Mouse (Mus musculus): ENCODE data around the gene Nufip2. TPM values are rescaled to one million over a fixed set of nuclear protein-coding genes. Genes with fewer than 3 reads are reported as not detected.

Nufip2 gene
- polyA plus RNA-seq, 1 experiment from 2014 or later, result 5.9 TPM

- no peak overlapping the region for H3K4me2 ChIP-seq (replicated peaks)
- peaks cover 52% of the 10 kb centered on the region for H3K36me3 ChIP-seq (replicated peaks; ENCODE audit: control insufficient read depth, insufficient read depth)
- H3K9ac ChIP-seq, result no peak overlapping the region
- DNase-seq (ENCODE audit: low spot score) (no peak), ATAC-seq (ENCODE audit: low FRiP score) (no peak)
- peaks cover 9% of the 10 kb centered on the region for H3K4me1 ChIP-seq (replicated peaks; ENCODE audit: control insufficient read depth, insufficient read depth, low read length)
- no peaks in the 10 kb centered on the region for H3K27me3 ChIP-seq (ENCODE audit: control insufficient read depth, insufficient read depth, low read length)
- WGBS, result 99% methylated on average over 3 of the region's 3 CpGs
- no peak overlapping the region for H3K4me3 ChIP-seq (replicated peaks; ENCODE audit: low read length)
- no peaks in the 10 kb centered on the region for H3K9me3 ChIP-seq (ENCODE audit: control insufficient read depth, low read length)
- H3K27ac ChIP-seq, result no peak overlapping the region
Measured at GRCm38 (mm10) chr11:77693026-77693425, 7.1 kb downstream of the Nufip2 start.

GRCm38 (mm10) chr11:77697232-77697631 lies 11.3 kb downstream of the Nufip2 start:
- Histone ChIP-seq H3K36me3 (replicated peaks; ENCODE audit: control insufficient read depth, insufficient read depth) (peaks cover 50% of the 10 kb centered on the region), H3K27me3 (ENCODE audit: control insufficient read depth, insufficient read depth, low read length) (no peaks in the 10 kb centered on the region), H3K4me1 (replicated peaks; ENCODE audit: control insufficient read depth, insufficient read depth, low read length) (no peaks in the 10 kb centered on the region; the same call in 1 of the 2 replicates), H3K9me3 (ENCODE audit: control insufficient read depth, low read length) (no peaks in the 10 kb centered on the region), H3K9ac (no peak overlapping the region), H3K27ac (no peak overlapping the region), H3K4me3 (replicated peaks; ENCODE audit: low read length) (no peak overlapping the region), H3K4me2 (replicated peaks) (no peak overlapping the region)
- ATAC-seq (ENCODE audit: low FRiP score), result no peak
- DNase-seq (ENCODE audit: low spot score), result no peak
- WGBS, result 69% methylated on average over 2 of the region's 2 CpGs

GRCm38 (mm10) chr11:77705920-77706319 lies 20.0 kb downstream of the Nufip2 start:
- Histone ChIP-seq H3K4me1 (replicated peaks; ENCODE audit: control insufficient read depth, insufficient read depth, low read length) (no peaks in the 10 kb centered on the region), H3K36me3 (replicated peaks; ENCODE audit: control insufficient read depth, insufficient read depth) (peaks cover 14% of the 10 kb centered on the region; the same call in 1 of the 2 replicates), H3K27ac (no peak overlapping the region), H3K9me3 (ENCODE audit: control insufficient read depth, low read length) (no peaks in the 10 kb centered on the region), H3K9ac (no peak overlapping the region), H3K4me2 (replicated peaks) (no peak overlapping the region), H3K27me3 (ENCODE audit: control insufficient read depth, insufficient read depth, low read length) (no peaks in the 10 kb centered on the region), H3K4me3 (replicated peaks; ENCODE audit: low read length) (no peak overlapping the region)
- ATAC-seq (ENCODE audit: low FRiP score) (no peak), DNase-seq (ENCODE audit: low spot score) (no peak)
- 92% methylated on average over 3 of the region's 3 CpGs for WGBS

DNA sequence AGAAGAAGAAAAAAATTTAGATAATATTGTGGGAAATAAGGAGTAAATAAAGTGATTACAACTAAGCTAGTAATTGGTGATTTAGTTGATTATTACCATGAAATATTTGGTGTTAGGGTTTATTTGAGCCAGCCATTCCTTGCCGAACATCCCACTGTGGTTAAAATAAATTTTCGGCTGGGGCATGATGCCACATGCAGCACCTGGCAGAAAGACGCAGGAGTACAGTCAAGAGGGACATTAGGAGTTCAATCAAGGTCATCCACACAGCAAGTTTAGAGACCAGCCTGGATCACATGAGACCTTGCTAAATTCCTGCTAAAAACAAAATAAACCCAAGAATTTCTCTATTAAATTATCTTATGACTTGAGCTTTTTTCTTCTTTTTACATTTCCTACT lies 23.1 kb downstream of the Nufip2 start:
- Histone ChIP-seq H3K36me3 (replicated peaks; ENCODE audit: control insufficient read depth, insufficient read depth) (peaks cover 12% of the 10 kb centered on the region; the same call in 1 of the 2 replicates), H3K9ac (no peak overlapping the region), H3K4me1 (replicated peaks; ENCODE audit: control insufficient read depth, insufficient read depth, low read length) (no peaks in the 10 kb centered on the region), H3K4me2 (replicated peaks) (no peak overlapping the region), H3K4me3 (replicated peaks; ENCODE audit: low read length) (no peak overlapping the region), H3K9me3 (ENCODE audit: control insufficient read depth, low read length) (no peaks in the 10 kb centered on the region), H3K27me3 (ENCODE audit: control insufficient read depth, insufficient read depth, low read length) (no peaks in the 10 kb centered on the region), H3K27ac (no peak overlapping the region)
- no peak for DNase-seq (ENCODE audit: low spot score)
- 87% methylated on average over 3 of the region's 3 CpGs for WGBS
- no peak for ATAC-seq (ENCODE audit: low FRiP score)

DNA sequence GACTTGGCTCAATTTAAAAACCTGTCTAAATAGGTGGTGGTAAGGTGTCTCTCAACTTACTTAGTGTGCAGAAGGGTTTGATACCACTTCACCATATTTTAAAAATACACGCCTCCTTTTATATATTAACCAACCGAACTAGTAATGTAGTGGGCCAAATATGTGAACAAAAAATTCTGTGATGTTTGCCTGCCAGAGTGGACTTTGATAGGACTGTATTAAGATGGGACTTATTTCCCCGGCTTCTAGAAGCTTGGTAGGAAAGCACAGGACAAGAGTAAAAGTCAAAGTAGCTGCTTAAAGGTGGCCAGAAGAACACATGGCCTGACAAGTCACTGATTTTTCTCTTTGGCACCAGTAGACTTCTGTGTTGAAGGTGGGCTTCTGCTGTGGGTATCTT lies 27.8 kb downstream of the Nufip2 start:
- H3K9me3 ChIP-seq (ENCODE audit: control insufficient read depth, low read length), result no peaks in the 10 kb centered on the region
- H3K4me2 ChIP-seq (replicated peaks), result no peak overlapping the region
- ATAC-seq (ENCODE audit: low FRiP score) (no peak), DNase-seq (ENCODE audit: low spot score) (no peak)
- no peak overlapping the region for H3K9ac ChIP-seq
- H3K36me3 ChIP-seq (replicated peaks; ENCODE audit: control insufficient read depth, insufficient read depth), result peaks cover 6% of the 10 kb centered on the region; the same call in 1 of the 2 replicates
- H3K27ac ChIP-seq, result no peak overlapping the region
- no peaks in the 10 kb centered on the region for H3K27me3 ChIP-seq (ENCODE audit: control insufficient read depth, insufficient read depth, low read length)
- WGBS, result 95% methylated on average over 3 of the region's 3 CpGs
- H3K4me3 ChIP-seq (replicated peaks; ENCODE audit: low read length), result no peak overlapping the region
- no peaks in the 10 kb centered on the region for H3K4me1 ChIP-seq (replicated peaks; ENCODE audit: control insufficient read depth, insufficient read depth, low read length)

GRCm38 (mm10) chr11:77719055-77719454 lies 33.1 kb downstream of the Nufip2 start:
- ATAC-seq (ENCODE audit: low FRiP score) (no peak), DNase-seq (ENCODE audit: low spot score) (no peak)
- Histone ChIP-seq H3K27ac (no peak overlapping the region), H3K9ac (no peak overlapping the region), H3K9me3 (ENCODE audit: control insufficient read depth, low read length) (no peaks in the 10 kb centered on the region), H3K27me3 (ENCODE audit: control insufficient read depth, insufficient read depth, low read length) (no peaks in the 10 kb centered on the region), H3K4me1 (replicated peaks; ENCODE audit: control insufficient read depth, insufficient read depth, low read length) (no peaks in the 10 kb centered on the region), H3K4me2 (replicated peaks) (no peak overlapping the region), H3K36me3 (replicated peaks; ENCODE audit: control insufficient read depth, insufficient read depth) (no peaks in the 10 kb centered on the region), H3K4me3 (replicated peaks; ENCODE audit: low read length) (no peak overlapping the region)
- 97% methylated on average over 2 of the region's 2 CpGs for WGBS

- ATAC-seq (ENCODE audit: low FRiP score), result no peak
- Histone ChIP-seq H3K4me1 (replicated peaks; ENCODE audit: control insufficient read depth, insufficient read depth, low read length) (0 out of 2 replicates have a peak, but pooled peaks cover 5% of the 10 kb centered on the region), H3K4me2 (replicated peaks) (no peak overlapping the region), H3K9me3 (ENCODE audit: control insufficient read depth, low read length) (no peaks in the 10 kb centered on the region), H3K36me3 (replicated peaks; ENCODE audit: control insufficient read depth, insufficient read depth) (no peaks in the 10 kb centered on the region), H3K27ac (no peak overlapping the region), H3K27me3 (ENCODE audit: control insufficient read depth, insufficient read depth, low read length) (no peaks in the 10 kb centered on the region), H3K4me3 (replicated peaks; ENCODE audit: low read length) (no peak overlapping the region), H3K9ac (no peak overlapping the region)
- no peak for DNase-seq (ENCODE audit: low spot score)
- WGBS, result 91% methylated on average over 4 of the region's 4 CpGs
Measured at GRCm38 (mm10) chr11:77721389-77721788, 35.4 kb downstream of the Nufip2 start.

- Histone ChIP-seq H3K27ac (no peak overlapping the region), H3K4me1 (replicated peaks; ENCODE audit: control insufficient read depth, insufficient read depth, low read length) (0 out of 2 replicates have a peak, but pooled peaks cover 8% of the 10 kb centered on the region), H3K4me2 (replicated peaks) (no peak overlapping the region), H3K9ac (no peak overlapping the region), H3K36me3 (replicated peaks; ENCODE audit: control insufficient read depth, insufficient read depth) (no peaks in the 10 kb centered on the region), H3K9me3 (ENCODE audit: control insufficient read depth, low read length) (no peaks in the 10 kb centered on the region), H3K27me3 (ENCODE audit: control insufficient read depth, insufficient read depth, low read length) (no peaks in the 10 kb centered on the region), H3K4me3 (replicated peaks; ENCODE audit: low read length) (no peak overlapping the region)
- 76% methylated on average over 7 of the region's 7 CpGs for WGBS
- ATAC-seq (ENCODE audit: low FRiP score) (no peak), DNase-seq (ENCODE audit: low spot score) (no peak)
Measured at GRCm38 (mm10) chr11:77724766-77725165, 38.8 kb downstream of the Nufip2 start.

GRCm38 (mm10) chr11:77725183-77725582 lies 39.2 kb downstream of the Nufip2 start, which contains the start of gene Cryba1:
Gene Cryba1 (minus strand): TSS chr11:77725283.
- DNase-seq (ENCODE audit: low spot score), result no peak

GRCm38 (mm10) chr11:77728587-77728986 lies 42.6 kb downstream of the Nufip2 start:
- no peak overlapping the region for H3K4me3 ChIP-seq (replicated peaks; ENCODE audit: low read length)
- ATAC-seq (ENCODE audit: low FRiP score), result no peak
- 48% methylated on average over 2 of the region's 2 CpGs for WGBS
- no peaks in the 10 kb centered on the region for H3K36me3 ChIP-seq (replicated peaks; ENCODE audit: control insufficient read depth, insufficient read depth)
- H3K27ac ChIP-seq, result no peak overlapping the region
- no peak for DNase-seq (ENCODE audit: low spot score)
- no peaks in the 10 kb centered on the region for H3K27me3 ChIP-seq (ENCODE audit: control insufficient read depth, insufficient read depth, low read length)
- 0 out of 2 replicates have a peak, but pooled peaks cover 8% of the 10 kb centered on the region for H3K4me1 ChIP-seq (replicated peaks; ENCODE audit: control insufficient read depth, insufficient read depth, low read length)
- no peak overlapping the region for H3K4me2 ChIP-seq (replicated peaks)
- no peak overlapping the region for H3K9ac ChIP-seq
- H3K9me3 ChIP-seq (ENCODE audit: control insufficient read depth, low read length), result no peaks in the 10 kb centered on the region

More at GRCm38 (mm10) chr11:77725183-77725582, 39.2 kb downstream of the Nufip2 start, which contains the start of gene Cryba1:
- WGBS, result 34% methylated on average over 7 of the region's 7 CpGs
- no peak for ATAC-seq (ENCODE audit: low FRiP score)
- Histone ChIP-seq H3K27ac (no peak within 1 kb of the TSS), H3K4me3 (replicated peaks; ENCODE audit: low read length) (no peak within 1 kb of the TSS), H3K36me3 (replicated peaks; ENCODE audit: control insufficient read depth, insufficient read depth) (no peaks in the 10 kb centered on the region), H3K9ac (no peak within 1 kb of the TSS), H3K4me2 (replicated peaks) (no peak within 1 kb of the TSS), H3K4me1 (replicated peaks; ENCODE audit: control insufficient read depth, insufficient read depth, low read length) (0 out of 2 replicates have a peak, but pooled peaks cover 8% of the 10 kb centered on the region), H3K27me3 (ENCODE audit: control insufficient read depth, insufficient read depth, low read length) (no peaks in the 10 kb centered on the region), H3K9me3 (ENCODE audit: control insufficient read depth, low read length) (no peaks in the 10 kb centered on the region)

All from hindbrain, embryonic 14.5 days (tissue).